In genomic region chr1:93210213-93210641, GRCm38 (mm10) we compare ENCODE assay signal across 8 mouse cellular contexts. TPM values are rescaled to one million over a fixed set of nuclear protein-coding genes. Genes with fewer than 3 reads are reported as not detected.
A peak's percentile ranks its signal among the peaks of the same experiment; 100 is the strongest.
DNase-seq lines count a peak whose midpoint lies in the region; ATAC-seq lines count a peak whose summit lies in the region.

No protein-coding gene starts in this region.

- H3K27ac ChIP-seq in forebrain, embryonic 14.5 days (ENCODE audit: low read depth, low read length) = peak overlapping the region; percentile 17; the same call in 1 of the 2 replicates

- no peaks in the 10 kb centered on the region for H3K27me3 ChIP-seq in forebrain, embryonic 14.5 days (replicated peaks; ENCODE audit: control insufficient read depth, insufficient read depth, low read length)

- H3K4me1 ChIP-seq in forebrain, embryonic 14.5 days (ENCODE audit: control insufficient read depth, insufficient read depth, low read length) = peaks cover 16% of the 10 kb centered on the region

- no peak overlapping the region for H3K9ac ChIP-seq in forebrain, embryonic 14.5 days (ENCODE audit: low read length)

- intact Hi-C loops in heart, postnatal 14 days (cut with DNase I) = no loop called here

- no peaks in the 10 kb centered on the region for H3K9me3 ChIP-seq in forebrain, embryonic 14.5 days (replicated peaks; ENCODE audit: control insufficient read depth, low read length)

- no peak overlapping the region for H3K4me3 ChIP-seq in forebrain, embryonic 14.5 days (ENCODE audit: low read depth, low read length)

- peak; percentile 83 for ATAC-seq in forebrain, embryonic 14.5 days
- ATAC-seq in erythroblast, adult 5-6 weeks (replicated peaks; ENCODE audit: low FRiP score, poor library complexity, severe bottlenecking) = no peak

- 29% methylated on average over 9 of the region's 9 CpGs for WGBS in forebrain, embryonic 14.5 days

- no peaks in the 10 kb centered on the region for H3K36me3 ChIP-seq in forebrain, embryonic 14.5 days (ENCODE audit: control insufficient read depth, insufficient read depth, low read length)

- DNase-seq in spleen, postnatal 36 days (ENCODE audit: low spot score in 2 of 2) = peak; percentile 25 to 28
- DNase-seq in spleen, postnatal 14 days (ENCODE audit: low spot score in 2 of 2) = no peak
- DNase-seq in forebrain, embryonic 14.5 days (ENCODE audit: low spot score) = peak; percentile 76
- DNase-seq in heart, postnatal 14 days = peak; percentile 84 to 85
- DNase-seq in kidney, postnatal 25 days = peak; percentile 64 to 88
- peak; percentile 83 to 88 for DNase-seq in lung, adult 18-20 months
- peak; percentile 67 for DNase-seq in right cerebral cortex, adult 18-20 months

- no peak overlapping the region for H3K4me2 ChIP-seq in forebrain, embryonic 14.5 days (ENCODE audit: low read length)

RNA-seq across cellular contexts. Expression of gene Sned1, which starts 25.4 kb away (rescaled TPM):
- polyA plus RNA-seq in forebrain, embryonic 14.5 days (2014; fragmentation: Nextera tagmentation; extraction: Ambion mirVana) = 1.8 and 2.5 TPM in 2 replicates
- 10 to 100 TPM; 16.2 to 19.0 TPM for total RNA-seq in heart, postnatal 14 days (2021)
- 0.63 and 1.7 TPM in 2 replicates for total RNA-seq in erythroblast, adult 5-6 weeks (2015; ENCODE audit: low replicate concordance)
- total RNA-seq in erythroblast, adult 5-6 weeks (2017; ENCODE audit: low replicate concordance) = 0.09 TPM in 1 of 2 replicates, not detected in the other

RNA-seq across cellular contexts. Expression of gene Crocc2, which starts 41.7 kb away (rescaled TPM):
- 0.19 and 0.56 TPM in 2 replicates for polyA plus RNA-seq in forebrain, embryonic 14.5 days (2014; fragmentation: Nextera tagmentation; extraction: Ambion mirVana)
- total RNA-seq in heart, postnatal 14 days (2021) = under 1 TPM; 0.20 to 0.24 TPM
- total RNA-seq in erythroblast, adult 5-6 weeks (2015; ENCODE audit: low replicate concordance) = not detected in 2 replicates
- total RNA-seq in erythroblast, adult 5-6 weeks (2017; ENCODE audit: low replicate concordance) = not detected in 2 replicates

RNA-seq across cellular contexts. Expression of gene 2310007B03Rik, which starts 49.5 kb away (rescaled TPM):
- polyA plus RNA-seq in forebrain, embryonic 14.5 days (2014; fragmentation: Nextera tagmentation; extraction: Ambion mirVana) = 0.10 and 0.19 TPM in 2 replicates
- not detected for total RNA-seq in heart, postnatal 14 days (2021)
- total RNA-seq in erythroblast, adult 5-6 weeks (2015; ENCODE audit: low replicate concordance) = not detected in 2 replicates
- total RNA-seq in erythroblast, adult 5-6 weeks (2017; ENCODE audit: low replicate concordance) = not detected in 2 replicates

Comparison
In these comparisons a context has a peak if more than half of its experiments do, and no peak if none do; other contexts are left out.
1. DNase-seq: peak in spleen, postnatal 36 days (2 of 2), forebrain, embryonic 14.5 days (single experiment), heart, postnatal 14 days (2 of 2), kidney, postnatal 25 days (2 of 2), lung, adult 18-20 months (2 of 2) and right cerebral cortex, adult 18-20 months (single experiment); none in spleen, postnatal 14 days (0 of 2).
2. RNA of gene Sned1, which starts 25.4 kb away (total RNA-seq): 16.2 to 19.0 TPM in heart, postnatal 14 days; 0.09 to 1.7 TPM in erythroblast, adult 5-6 weeks; every median in the first group is over 4 times any median in the second.